Mouse (Mus musculus) embryonic facial prominence, embryonic 11.5 days (tissue): ENCODE measurements around the gene Galr3. TPM values are rescaled to one million over a fixed set of nuclear protein-coding genes. Genes with fewer than 3 reads are reported as not detected.

ENCODE experiments used
- ATAC-seq: fragments of 200-750 bp; cut with Nextera tagmentation; replicated peaks from 2 replicates; pipeline ENCODE4 v1.8.0; 2017; ENCODE audit warnings: low read depth; ENCODE audit not compliant: insufficient number of reproducible peaks, low FRiP score, low TSS enrichment
- DNase-seq: peaks from one replicate; pipeline ENCODE4 v3.0.0-alpha.2; 2015; ENCODE audit warnings: low spot score
- H3K27ac ChIP-seq: fragments of 300-500 bp; sonication (generic); replicated peaks from 2 replicates; pipeline ENCODE4 v1.5.1; 2014; ENCODE audit warnings: mild to moderate bottlenecking, low read depth, low read length, control low read depth
- H3K27me3 ChIP-seq: fragments of 300-500 bp; sonication (generic); 2 replicates; pipeline ENCODE4 v1.6.1; 2014; ENCODE audit warnings: mild to moderate bottlenecking, low read length, moderate library complexity, mixed read lengths; ENCODE audit not compliant: control insufficient read depth, insufficient read depth
- H3K36me3 ChIP-seq: fragments of 300-500 bp; sonication (generic); replicated peaks from 2 replicates; pipeline ENCODE4 v1.6.1; 2014; ENCODE audit warnings: low read depth, mild to moderate bottlenecking, low read length, moderate library complexity, mixed read lengths; ENCODE audit not compliant: control insufficient read depth, insufficient read depth
- H3K4me1 ChIP-seq: fragments of 300-500 bp; sonication (generic); 2 replicates; pipeline ENCODE4 v1.6.1; 2014; ENCODE audit warnings: low read length, mixed read lengths; ENCODE audit not compliant: control insufficient read depth, insufficient read depth
- H3K4me2 ChIP-seq: fragments of 300-500 bp; sonication (generic); 2 replicates; pipeline ENCODE4 v1.6.1; 2014; ENCODE audit warnings: low read depth, mild to moderate bottlenecking, control low read depth, low read length, moderate library complexity
- H3K4me3 ChIP-seq: fragments of 300-500 bp; sonication (generic); 2 replicates; pipeline ENCODE4 v1.5.1; 2014; ENCODE audit warnings: low read depth, low read length, control low read depth
- H3K9ac ChIP-seq: fragments of 300-500 bp; sonication (generic); replicated peaks from 2 replicates; pipeline ENCODE4 v1.6.1; 2014; ENCODE audit warnings: mild to moderate bottlenecking, control low read depth, low read length
- H3K9me3 ChIP-seq: fragments of 300-500 bp; sonication (generic); replicated peaks from 2 replicates; pipeline ENCODE4 v1.6.1; 2016; ENCODE audit warnings: mild to moderate bottlenecking, low read length, inconsistent platforms, mixed read lengths; ENCODE audit not compliant: control insufficient read depth
- WGBS: fragments of 180-500 bp; shearing (Covaris S2); extraction: QIAGEN DNeasy Blood & Tissue Kit; methylation state at CpG from one replicate; pipeline ENCODE4 v1.1.7; 2014; 5-methylcytosine and 5-hydroxymethylcytosine counted together
- polyA plus RNA-seq: library from polyadenylated mRNA; unstranded; fragments of >200 nt; fragmentation: Nextera tagmentation; extraction: Ambion mirVana; gene quantifications from 2 replicates; pipeline ENCODE4 v1.2.1, GENCODE M21; 2014

Gene Galr3
- polyA plus RNA-seq = 0.18 TPM in 1 of 2 replicates, not detected in the other

DNA sequence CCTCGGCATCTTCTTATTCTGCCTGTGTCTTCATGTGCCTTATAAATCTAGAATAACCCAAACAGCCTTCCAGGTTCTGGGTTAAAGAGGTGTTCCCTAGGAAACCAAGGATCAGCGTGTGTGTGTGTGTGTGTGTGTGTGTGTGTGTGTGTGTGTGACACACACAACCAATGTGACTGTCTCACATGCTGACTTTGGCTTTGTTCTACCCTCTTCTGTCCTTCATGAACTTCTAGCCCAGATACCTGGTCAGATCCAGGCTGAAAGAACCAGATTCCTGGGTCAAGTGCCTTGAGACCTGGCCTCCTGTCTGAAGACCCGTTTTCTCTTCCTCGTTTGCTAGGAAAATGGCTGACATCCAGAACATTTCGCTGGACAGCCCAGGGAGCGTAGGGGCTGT lies at the start of gene Galr3:
Gene Galr3, plus strand, starts transcription at position 301 of the 400 bp plus-strand sequence.
- H3K27ac ChIP-seq = no peak within 1 kb of the TSS
- DNase-seq (no peak), ATAC-seq (no peak)
- H3K4me3 ChIP-seq = peak within 1 kb of the TSS; percentile 55
- no peaks in the 10 kb centered on the region for H3K36me3 ChIP-seq
- WGBS = 74% methylated on average over 6 of the region's 6 CpGs
- H3K27me3 ChIP-seq = peaks cover 34% of the 10 kb centered on the region
- peak within 1 kb of the TSS; percentile 99 for H3K4me2 ChIP-seq
- H3K9me3 ChIP-seq = no peaks in the 10 kb centered on the region
- H3K4me1 ChIP-seq = peaks cover 4% of the 10 kb centered on the region
- H3K9ac ChIP-seq = peak within 1 kb of the TSS; percentile 55

DNA sequence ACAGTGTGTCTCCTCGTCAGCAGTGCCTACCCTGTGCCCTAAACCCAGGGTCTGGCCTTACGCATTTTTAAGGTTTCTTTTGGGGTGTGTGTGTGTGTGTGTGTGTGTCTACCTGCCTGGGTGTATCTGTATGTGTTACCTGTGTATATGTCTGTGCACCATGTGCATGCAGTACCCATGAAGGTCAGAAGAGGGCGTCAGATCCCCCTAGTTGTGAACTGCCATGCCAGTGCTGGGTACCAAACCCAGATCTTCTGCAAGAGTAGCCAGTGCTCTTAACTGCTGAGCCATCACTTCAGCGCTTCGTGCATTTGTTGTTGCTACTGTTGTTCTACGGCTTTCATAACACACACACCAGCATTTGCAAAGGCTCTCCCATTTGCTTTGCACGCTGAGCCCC lies 49.5 kb upstream of the Galr3 start:
- Histone ChIP-seq H3K4me2 (no peak overlapping the region), H3K4me1 (no peaks in the 10 kb centered on the region; the same call in 1 of the 2 replicates), H3K9me3 (no peaks in the 10 kb centered on the region), H3K36me3 (peaks cover 14% of the 10 kb centered on the region), H3K9ac (no peak overlapping the region), H3K27ac (no peak overlapping the region), H3K27me3 (no peaks in the 10 kb centered on the region), H3K4me3 (no peak overlapping the region)
- ATAC-seq (no peak), DNase-seq (no peak)
- WGBS = 92% methylated on average over 7 of the region's 7 CpGs

DNA sequence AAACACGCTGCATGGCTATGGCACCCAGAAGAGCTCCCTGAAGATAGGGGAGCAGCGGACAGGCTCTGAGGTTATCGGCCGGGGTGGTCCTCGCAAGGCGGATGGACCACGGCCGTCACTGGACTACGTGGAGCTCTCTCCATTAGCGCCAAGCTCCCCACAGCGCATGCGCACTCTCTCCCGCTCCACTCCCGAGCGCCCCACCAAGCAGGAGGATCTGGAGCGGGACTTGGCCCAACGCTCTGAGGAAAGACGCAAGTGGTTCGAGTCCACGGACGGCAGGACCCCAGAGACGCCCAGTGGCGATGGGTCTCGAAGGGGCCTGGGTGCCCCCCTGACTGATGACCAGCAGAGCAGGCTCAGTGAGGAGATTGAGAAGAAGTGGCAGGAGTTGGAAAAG lies 48.8 kb upstream of the Galr3 start:
- Histone ChIP-seq H3K9ac (no peak overlapping the region), H3K9me3 (no peaks in the 10 kb centered on the region), H3K27ac (no peak overlapping the region), H3K36me3 (peaks cover 14% of the 10 kb centered on the region), H3K4me2 (no peak overlapping the region), H3K4me3 (no peak overlapping the region), H3K27me3 (no peaks in the 10 kb centered on the region), H3K4me1 (no peaks in the 10 kb centered on the region)
- 93% methylated on average over 24 of the region's 24 CpGs for WGBS
- no peak for DNase-seq
- no peak for ATAC-seq

DNA sequence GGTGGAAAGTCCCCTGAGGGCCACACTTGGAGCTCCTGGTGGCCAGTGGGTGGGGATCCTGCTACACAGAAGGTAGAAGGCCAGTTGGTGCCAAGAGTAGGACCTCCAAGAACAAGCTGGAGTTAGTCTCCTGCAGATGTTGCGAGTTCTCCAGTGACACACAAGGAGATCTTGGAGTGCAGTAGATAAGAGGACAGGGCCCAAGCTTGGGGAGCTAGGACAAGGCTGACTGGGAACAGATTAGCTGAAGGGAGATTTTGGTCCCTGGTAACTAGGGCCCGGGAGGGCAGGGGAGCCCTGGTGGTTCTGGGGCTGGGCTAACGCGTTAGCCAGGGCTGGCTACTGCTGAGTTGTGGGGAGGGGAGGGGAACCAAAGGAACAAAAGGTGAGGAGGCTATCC lies 45.8 kb upstream of the Galr3 start:
- H3K27ac ChIP-seq = no peak overlapping the region
- ATAC-seq = no peak
- DNase-seq = no peak
- no peak overlapping the region for H3K4me3 ChIP-seq
- H3K27me3 ChIP-seq = no peaks in the 10 kb centered on the region
- WGBS = 95% methylated on average over 4 of the region's 4 CpGs
- H3K4me1 ChIP-seq = no peaks in the 10 kb centered on the region
- peaks cover 14% of the 10 kb centered on the region for H3K36me3 ChIP-seq
- H3K4me2 ChIP-seq = no peak overlapping the region
- no peaks in the 10 kb centered on the region for H3K9me3 ChIP-seq
- H3K9ac ChIP-seq = no peak overlapping the region

DNA sequence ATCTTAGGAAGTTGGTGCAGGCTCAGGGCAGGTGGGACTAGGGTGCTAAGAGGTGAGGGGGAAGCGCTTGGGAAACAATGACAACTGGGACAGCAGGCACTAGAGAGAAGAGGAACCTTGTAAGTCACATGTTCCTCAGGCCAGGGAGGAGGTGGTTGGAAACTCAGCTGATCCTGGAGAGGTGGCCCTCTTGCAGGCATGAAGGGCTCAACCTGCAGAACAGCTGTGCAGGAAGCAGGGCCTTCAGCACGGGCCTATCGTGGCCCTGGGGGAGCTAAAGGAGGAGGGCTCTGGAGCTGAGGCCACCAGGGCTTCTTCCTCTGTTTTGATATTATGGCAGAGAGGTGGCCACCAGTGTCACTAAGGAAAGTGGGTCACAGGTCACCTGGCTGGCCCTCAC lies 45.0 kb upstream of the Galr3 start:
- Histone ChIP-seq H3K4me2 (no peak overlapping the region), H3K4me1 (no peaks in the 10 kb centered on the region), H3K36me3 (peaks cover 15% of the 10 kb centered on the region), H3K27me3 (no peaks in the 10 kb centered on the region), H3K9ac (no peak overlapping the region), H3K4me3 (no peak overlapping the region), H3K9me3 (no peaks in the 10 kb centered on the region), H3K27ac (no peak overlapping the region)
- DNase-seq = no peak
- ATAC-seq = no peak
- 83% methylated on average over 3 of the region's 3 CpGs for WGBS

DNA sequence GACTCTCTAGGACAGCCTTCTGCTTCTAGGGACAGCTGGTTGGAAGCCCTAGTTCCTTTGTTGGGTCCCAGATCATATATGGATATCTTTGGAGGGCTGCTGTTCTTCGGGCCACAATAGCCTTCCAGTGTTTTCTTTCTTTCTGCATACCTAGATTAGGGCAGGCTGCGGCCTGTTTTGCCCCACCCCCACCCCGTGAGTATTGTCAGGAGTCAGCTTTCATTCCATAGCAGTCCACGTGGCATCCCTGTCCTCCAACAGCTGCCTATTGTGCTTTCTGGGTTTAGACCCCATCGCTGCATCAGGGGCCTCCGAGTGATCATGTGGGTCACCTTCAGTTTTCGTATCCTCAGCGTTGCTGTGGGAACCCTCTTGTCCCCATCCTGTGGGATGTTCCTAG lies 43.3 kb upstream of the Galr3 start:
- WGBS = 62% methylated on average over 8 of the region's 8 CpGs
- Histone ChIP-seq H3K4me2 (no peak overlapping the region), H3K4me3 (no peak overlapping the region), H3K36me3 (peaks cover 17% of the 10 kb centered on the region), H3K27ac (peak overlapping the region; percentile 35; the same call in 1 of the 2 replicates), H3K27me3 (no peaks in the 10 kb centered on the region), H3K9me3 (no peaks in the 10 kb centered on the region), H3K4me1 (no peaks in the 10 kb centered on the region), H3K9ac (no peak overlapping the region)
- peak; percentile 26 for DNase-seq
- no peak for ATAC-seq

DNA sequence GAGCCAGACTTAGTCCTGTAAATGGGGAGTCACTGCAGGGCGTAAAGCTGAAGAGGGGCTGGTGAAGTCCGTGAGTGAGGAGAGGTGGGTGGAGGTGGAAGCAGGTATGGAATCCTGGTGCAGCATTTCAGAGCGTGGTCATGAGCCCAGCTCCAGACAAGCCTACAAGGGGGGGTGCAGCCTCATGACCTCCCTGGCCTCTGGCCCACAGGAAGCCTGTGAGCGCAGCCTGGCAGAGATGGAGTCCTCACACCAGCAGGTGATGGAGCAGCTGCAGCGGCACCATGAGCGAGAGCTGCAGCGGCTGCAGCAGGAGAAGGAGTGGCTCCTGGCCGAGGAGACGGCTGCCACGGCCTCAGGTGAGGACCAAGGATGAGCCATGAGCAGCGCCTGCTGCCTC lies 42.1 kb upstream of the Galr3 start:
- Histone ChIP-seq H3K9ac (no peak overlapping the region), H3K36me3 (peaks cover 14% of the 10 kb centered on the region), H3K4me3 (no peak overlapping the region), H3K9me3 (no peaks in the 10 kb centered on the region), H3K27me3 (no peaks in the 10 kb centered on the region), H3K4me1 (no peaks in the 10 kb centered on the region), H3K4me2 (no peak overlapping the region), H3K27ac (no peak overlapping the region)
- no peak for ATAC-seq
- WGBS = 81% methylated on average over 11 of the region's 11 CpGs
- DNase-seq = no peak

DNA sequence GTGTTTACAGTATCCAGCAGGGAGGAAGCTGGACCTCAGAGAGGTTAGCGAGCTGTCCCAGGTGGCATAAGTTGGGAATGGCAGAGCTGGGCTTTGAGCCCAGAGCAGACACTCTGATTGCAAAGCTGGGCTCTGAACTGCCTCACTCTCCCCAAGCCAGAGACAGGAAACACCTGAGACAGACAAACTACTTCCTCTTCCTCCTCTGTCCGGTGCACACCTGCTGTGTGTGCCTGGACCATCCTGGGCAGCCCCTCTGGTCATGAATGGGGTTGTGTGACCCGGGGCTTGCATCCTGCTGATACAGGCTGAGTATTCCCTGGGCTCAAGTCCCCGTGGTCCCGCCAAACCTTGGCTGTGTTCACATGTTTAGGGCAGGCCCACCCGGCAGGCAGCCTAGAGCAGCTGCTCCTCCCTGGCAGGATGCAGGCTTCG lies 41.3 kb upstream of the Galr3 start:
- 85% methylated on average over 7 of the region's 7 CpGs for WGBS
- no peak for DNase-seq
- ATAC-seq = no peak
- H3K4me1 ChIP-seq = no peaks in the 10 kb centered on the region
- H3K9ac ChIP-seq = no peak overlapping the region
- H3K9me3 ChIP-seq = no peaks in the 10 kb centered on the region
- no peaks in the 10 kb centered on the region for H3K27me3 ChIP-seq
- peaks cover 11% of the 10 kb centered on the region for H3K36me3 ChIP-seq
- no peak overlapping the region for H3K4me2 ChIP-seq
- no peak overlapping the region for H3K4me3 ChIP-seq
- H3K27ac ChIP-seq = no peak overlapping the region
